Mouse (Mus musculus) urinary bladder, postnatal 14 days (tissue): ENCODE results near the gene Ccl3.

Experiments
- DNase-seq: peaks from one replicate; pipeline ENCODE4 v3.0.0; 2021; ENCODE audit warnings: low spot score

The Ccl3 gene

DNA sequence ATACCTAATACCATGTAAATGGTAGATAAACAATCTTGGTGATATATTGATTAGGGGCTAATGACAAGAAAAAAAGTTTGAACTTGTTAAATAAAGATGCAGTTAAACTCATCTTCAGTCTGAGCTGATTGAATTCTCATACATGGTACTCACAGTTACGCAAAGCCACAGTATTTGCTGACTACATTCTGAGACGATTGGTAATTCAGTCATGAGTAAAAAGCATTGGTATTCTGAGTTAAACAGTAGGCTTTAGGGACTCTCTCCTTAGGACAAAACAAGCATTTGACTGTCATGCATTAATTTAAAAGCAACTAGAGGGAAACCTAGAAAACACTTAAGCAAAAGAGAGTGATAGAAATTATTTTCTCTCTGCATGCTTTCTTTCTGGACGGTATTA is 25.6 kb downstream of the Ccl3 start:
- no peak for DNase-seq

DNA sequence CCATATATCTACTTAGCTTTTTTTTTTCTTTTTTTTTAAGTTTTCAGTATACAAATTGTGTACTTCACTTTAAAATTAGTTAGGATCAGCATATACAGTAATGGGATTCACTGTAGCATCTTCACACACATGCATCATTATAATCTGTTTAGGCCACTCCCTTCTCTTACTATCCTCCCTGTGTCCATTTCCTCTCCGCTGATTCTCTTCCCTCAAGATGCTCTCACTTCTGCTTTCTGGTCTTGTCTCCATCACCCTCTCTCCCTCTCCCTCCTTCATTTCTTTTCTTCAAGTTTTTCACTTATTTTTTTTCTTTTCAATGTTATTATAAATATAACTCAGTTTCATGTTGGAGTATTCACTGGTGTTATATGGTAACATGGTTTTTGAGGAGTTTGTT is 30.1 kb downstream of the Ccl3 start:
- DNase-seq: no peak

GRCm38 (mm10) chr11:83618238-83618637 is 30.9 kb downstream of the Ccl3 start:
- DNase-seq: no peak

DNA sequence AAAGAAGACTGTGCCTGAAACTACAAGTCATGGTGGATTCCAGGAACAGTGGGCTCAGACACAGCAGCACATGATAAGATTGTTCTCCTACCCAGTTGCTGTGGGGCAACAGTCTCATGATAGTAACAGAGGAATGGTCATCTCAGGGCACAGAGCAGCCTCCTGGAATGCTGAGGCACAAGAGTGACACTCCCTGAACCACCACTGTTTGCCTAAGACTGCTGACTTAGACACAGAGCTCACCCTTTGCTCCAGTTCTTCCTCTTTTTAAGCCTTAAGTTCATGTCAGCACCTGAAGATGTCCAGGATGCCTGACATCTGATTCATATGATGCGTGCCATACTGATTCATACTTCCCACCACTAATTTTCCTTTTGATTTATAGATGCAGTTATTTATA is 32.6 kb downstream of the Ccl3 start:
- DNase-seq: no peak

DNA sequence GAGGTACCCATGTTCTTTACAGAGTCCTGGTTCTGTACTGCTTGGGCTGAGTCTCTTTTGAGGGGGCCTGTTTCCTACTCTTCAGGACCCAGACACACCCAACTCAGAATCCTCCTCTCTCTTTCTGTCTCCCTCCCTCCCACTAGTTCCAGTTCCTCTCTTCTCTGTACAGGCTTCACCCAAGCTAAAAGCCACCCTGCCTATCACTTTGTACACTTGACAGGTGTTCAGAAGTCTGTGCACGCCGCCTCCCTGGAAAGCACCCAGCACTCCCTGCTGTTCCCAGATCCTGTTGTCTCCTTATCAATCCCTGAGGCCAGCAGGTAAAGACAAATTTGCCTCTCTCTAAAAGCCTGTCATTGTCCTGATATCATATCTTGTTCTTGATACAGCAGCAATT is 38.3 kb downstream of the Ccl3 start:
- no peak for DNase-seq

- no peak for DNase-seq
Observed at GRCm38 (mm10) chr11:83606396-83606795, 42.8 kb downstream of the Ccl3 start.

DNA sequence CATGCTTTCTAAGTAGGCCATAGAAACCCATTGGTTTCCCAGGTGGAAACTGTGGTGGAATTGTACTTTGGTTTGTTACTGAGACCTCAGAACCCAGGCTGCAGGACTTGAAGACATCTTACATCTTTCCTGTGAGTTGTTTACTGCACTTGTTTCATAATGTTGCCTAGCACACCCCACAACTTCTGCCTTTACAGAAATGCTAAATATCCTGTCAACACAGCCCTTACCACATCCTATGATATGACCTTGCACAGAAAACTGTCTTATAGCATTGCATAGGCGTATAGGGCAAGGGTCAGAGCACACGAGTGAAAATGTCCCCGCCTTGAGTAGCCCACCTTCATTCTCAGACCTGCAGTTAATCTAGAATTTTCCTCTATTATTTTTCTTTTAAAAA is 43.6 kb downstream of the Ccl3 start:
- no peak for DNase-seq

DNA sequence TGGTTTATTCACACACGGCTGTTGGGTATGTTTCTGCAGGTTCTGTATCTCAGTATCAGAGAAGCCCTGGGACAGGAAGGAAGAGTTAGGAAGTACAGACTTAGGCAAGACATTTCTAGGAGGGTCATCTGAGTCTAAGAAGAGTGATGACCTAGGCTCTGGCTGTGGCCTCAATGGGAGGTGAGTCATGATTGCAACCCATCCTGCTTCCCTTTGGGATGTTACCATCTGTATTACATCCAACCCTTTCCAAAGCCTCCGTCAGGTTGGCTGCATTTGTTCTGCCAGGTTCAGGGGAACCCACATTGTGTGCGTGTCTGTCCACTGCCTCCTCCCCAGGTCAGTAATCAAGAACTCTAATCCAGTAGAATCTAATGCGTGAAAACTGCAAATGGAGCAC is 44.5 kb downstream of the Ccl3 start:
- DNase-seq: no peak

DNA sequence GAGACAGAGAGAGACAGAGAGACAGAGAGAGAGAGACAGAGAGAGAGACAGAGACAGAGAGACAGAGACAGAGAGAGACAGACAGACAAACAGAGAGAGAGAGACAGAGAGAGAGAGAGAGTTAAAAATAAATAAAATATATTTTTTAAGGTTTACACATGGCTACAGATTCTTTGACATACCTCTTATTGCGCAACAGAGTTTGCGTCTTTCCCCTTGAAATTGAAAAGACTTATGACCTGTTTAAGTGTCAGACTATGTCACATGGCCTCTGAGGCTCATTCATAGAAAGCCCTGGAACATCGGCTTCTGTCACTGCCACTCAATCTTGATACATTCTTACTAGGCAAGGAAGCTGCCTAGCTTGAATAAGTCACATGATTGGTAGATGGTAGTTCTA is 45.8 kb downstream of the Ccl3 start:
- no peak for DNase-seq

- DNase-seq: no peak
Observed at GRCm38 (mm10) chr11:83600576-83600975, 48.6 kb downstream of the Ccl3 start.

DNA sequence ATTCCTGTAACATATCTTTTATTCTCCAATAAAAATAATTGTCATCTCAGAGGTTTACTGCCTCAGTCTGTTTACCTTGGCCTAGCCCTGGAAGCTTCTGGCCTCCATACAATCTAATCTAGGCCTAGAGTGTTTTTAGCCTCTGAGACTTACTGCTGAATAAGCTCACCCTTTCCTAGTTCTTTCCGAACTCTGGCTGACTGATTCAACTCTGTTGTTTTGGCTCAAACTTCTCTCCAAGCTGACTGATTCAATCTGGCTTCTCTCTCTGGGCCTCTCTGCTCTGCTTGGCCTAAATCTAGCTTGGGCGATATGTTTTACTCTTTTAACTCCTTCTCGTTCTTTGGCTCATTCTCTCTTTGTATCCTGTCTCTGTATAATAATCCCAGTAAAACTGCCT is 50.2 kb downstream of the Ccl3 start:
- DNase-seq: no peak

DNA sequence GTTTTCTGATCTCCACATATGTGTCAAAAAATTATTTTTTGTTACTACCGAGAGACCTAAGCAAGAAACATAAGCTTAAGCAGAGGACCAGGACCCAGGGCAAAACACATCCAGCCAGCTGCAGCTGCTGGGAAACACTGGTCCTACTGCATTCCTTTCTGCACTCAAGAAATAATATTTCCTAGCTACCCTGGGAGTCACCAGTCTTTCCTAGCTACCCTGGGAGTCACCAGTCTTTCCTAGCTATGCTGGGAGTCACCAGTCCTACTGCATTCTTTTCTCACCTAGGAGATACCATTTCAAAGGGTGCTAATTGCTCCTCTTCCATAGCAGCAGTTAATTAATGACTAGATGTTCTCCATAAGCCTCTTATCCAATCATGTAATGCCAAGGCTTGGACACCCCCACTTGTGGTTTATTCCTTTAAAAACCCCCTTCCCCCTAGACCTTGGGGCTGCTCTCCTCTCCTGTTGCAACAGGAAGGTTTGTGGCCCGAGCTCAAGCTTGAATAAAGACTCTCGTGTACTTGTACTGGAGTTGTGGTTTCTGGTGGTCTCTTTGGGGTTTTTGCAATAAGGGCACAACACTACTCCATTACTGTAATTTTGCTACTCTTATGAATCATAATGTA is 50.8 kb downstream of the Ccl3 start:
- no peak for DNase-seq
